Mouse (Mus musculus) midbrain, embryonic 12.5 days (tissue): ENCODE measurements around the gene Cotl1. TPM values are rescaled to one million over a fixed set of nuclear protein-coding genes. Genes with fewer than 3 reads are reported as not detected.

Experiments
- ATAC-seq: fragments of 200-750 bp; cut with Nextera tagmentation; 2 replicates; pipeline ENCODE4 v1.8.0; 2017; ENCODE audit warnings: low read depth, moderate TSS enrichment, moderate library complexity; ENCODE audit not compliant: low FRiP score
- H3K27ac ChIP-seq: fragments of 300-500 bp; sonication (generic); replicated peaks from 2 replicates; pipeline ENCODE4 v1.5.1; 2016; ENCODE audit warnings: mild to moderate bottlenecking
- H3K27me3 ChIP-seq: fragments of 300-500 bp; sonication (generic); 2 replicates; pipeline ENCODE4 v1.6.1; 2016; ENCODE audit warnings: mild to moderate bottlenecking
- H3K36me3 ChIP-seq: fragments of 300-500 bp; sonication (generic); 2 replicates; pipeline ENCODE4 v1.6.1; 2016
- H3K4me1 ChIP-seq: fragments of 300-500 bp; sonication (generic); 2 replicates; pipeline ENCODE4 v1.6.1; 2016
- H3K4me2 ChIP-seq: fragments of 300-500 bp; sonication (generic); replicated peaks from 2 replicates; pipeline ENCODE4 v1.6.1; 2016; ENCODE audit warnings: mild to moderate bottlenecking, moderate library complexity
- H3K4me3 ChIP-seq: fragments of 300-500 bp; sonication (generic); 2 replicates; pipeline ENCODE4 v1.5.1; 2016; ENCODE audit warnings: mild to moderate bottlenecking
- H3K9ac ChIP-seq: fragments of 300-500 bp; sonication (generic); replicated peaks from 2 replicates; pipeline ENCODE4 v1.6.1; 2016; ENCODE audit warnings: mild to moderate bottlenecking, moderate library complexity
- H3K9me3 ChIP-seq: fragments of 300-500 bp; sonication (generic); 2 replicates; pipeline ENCODE4 v1.6.1; 2016; ENCODE audit warnings: mild to moderate bottlenecking
- WGBS: fragments of 180-500 bp; shearing (Covaris S2); methylation state at CpG from one replicate; pipeline ENCODE4 v1.1.7; 2016; 5-methylcytosine and 5-hydroxymethylcytosine counted together
- polyA plus RNA-seq: library from polyadenylated mRNA; unstranded; fragments of >200 nt; fragmentation: Nextera tagmentation; extraction: Ambion mirVana; gene quantifications from 2 replicates; pipeline ENCODE4 v1.2.1, GENCODE M21; 2016

Gene Cotl1
- polyA plus RNA-seq, 1 experiment from 2014 or later: 131 TPM

DNA sequence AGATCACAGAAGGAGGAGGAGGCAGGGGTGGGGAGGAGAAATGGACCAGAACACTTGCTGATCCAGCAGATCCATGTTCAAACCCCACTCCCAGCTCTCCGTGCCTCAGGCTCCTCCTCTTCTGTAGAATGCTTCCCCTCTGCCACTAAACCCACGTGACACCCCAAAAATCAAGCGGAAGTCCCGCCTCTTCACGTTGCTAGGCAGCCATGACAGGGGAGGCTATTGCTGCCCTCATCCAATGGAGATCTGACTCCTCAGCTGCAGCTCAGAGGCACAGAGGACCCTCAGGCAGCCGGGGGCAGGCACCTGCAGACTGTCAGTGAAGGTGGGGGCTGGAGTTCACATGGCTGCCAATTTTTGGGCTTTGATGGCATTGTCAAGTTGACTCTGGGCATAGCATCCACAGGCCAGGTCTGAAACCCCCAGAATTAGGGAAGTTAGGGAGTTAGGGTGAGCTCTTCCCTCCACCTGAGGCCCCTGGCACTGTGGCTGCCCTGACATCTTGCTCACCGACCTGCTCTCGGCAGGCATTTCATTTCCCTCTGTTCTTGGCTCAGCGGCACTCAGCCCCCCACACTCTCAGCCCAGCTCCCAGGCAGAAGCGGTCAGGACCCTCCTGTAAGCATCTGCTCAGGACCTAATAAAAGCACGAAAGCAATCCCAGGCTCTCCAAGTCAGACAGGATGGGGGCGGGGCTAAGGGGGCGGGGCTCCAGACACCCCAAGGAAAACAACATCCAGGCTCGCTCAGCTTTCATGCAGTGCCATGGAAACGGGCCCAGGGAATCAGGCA is 42.0 kb downstream of the Cotl1 start:
- 7% methylated on average over 15 of the region's 15 CpGs for WGBS
- peak; percentile 72 for ATAC-seq
- Histone ChIP-seq H3K9ac (0 out of 2 replicates have a peak overlapping the region, but pooled peaks have one; percentile 11), H3K9me3 (no peaks in the 10 kb centered on the region), H3K36me3 (no peaks in the 10 kb centered on the region), H3K27me3 (peaks cover 4% of the 10 kb centered on the region; the same call in 1 of the 2 replicates), H3K4me2 (peak overlapping the region; percentile 34), H3K4me3 (no peak overlapping the region), H3K4me1 (peaks cover 30% of the 10 kb centered on the region), H3K27ac (peak overlapping the region; percentile 81)

DNA sequence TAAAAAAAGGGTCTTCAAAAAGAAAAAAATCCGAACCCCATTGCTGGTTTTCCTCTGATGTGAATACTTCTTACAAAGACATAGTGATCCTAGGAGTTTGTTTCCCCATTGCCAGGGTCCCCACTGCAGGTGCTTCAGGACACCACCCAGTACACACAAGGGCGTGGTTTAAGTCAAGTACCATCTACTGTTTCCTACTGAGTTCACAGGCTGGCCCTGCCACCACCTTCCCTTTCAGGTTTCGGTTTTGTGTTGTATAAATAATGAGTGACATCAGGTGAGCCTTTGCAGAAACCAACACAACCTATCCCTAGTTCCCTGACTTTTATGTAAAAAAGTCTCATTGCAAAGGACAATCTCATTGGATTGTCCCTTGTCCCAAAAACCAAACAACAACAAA is 44.7 kb downstream of the Cotl1 start:
- peaks cover 4% of the 10 kb centered on the region; the same call in 1 of the 2 replicates for H3K27me3 ChIP-seq
- no peak overlapping the region for H3K4me3 ChIP-seq
- WGBS: 84% methylated on average over 3 of the region's 3 CpGs
- H3K36me3 ChIP-seq: no peaks in the 10 kb centered on the region
- no peak overlapping the region for H3K4me2 ChIP-seq
- ATAC-seq: no peak
- H3K4me1 ChIP-seq: peaks cover 44% of the 10 kb centered on the region
- no peak overlapping the region for H3K9ac ChIP-seq
- H3K27ac ChIP-seq: no peak overlapping the region
- no peaks in the 10 kb centered on the region for H3K9me3 ChIP-seq

DNA sequence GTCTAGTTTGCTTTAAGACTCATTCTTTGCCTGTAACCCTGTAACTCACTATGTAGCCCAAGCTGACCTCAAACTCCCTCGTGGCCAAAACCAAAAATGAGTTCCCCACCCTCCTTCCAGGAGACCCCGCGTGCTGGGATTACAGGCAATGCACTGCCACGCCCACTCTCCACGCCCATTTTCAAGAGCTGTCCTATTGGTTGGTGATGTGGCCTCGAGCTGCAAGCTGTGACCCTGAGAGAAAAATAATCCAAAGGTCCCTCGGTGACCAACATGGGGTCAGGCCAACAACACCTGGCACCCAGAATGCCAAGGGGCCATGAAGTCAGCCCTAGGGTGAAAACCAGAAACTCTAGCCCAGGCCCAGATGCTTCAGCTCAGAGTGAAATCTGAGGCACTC is 45.7 kb downstream of the Cotl1 start:
- no peak overlapping the region for H3K9ac ChIP-seq
- H3K27me3 ChIP-seq: peaks cover 4% of the 10 kb centered on the region; the same call in 1 of the 2 replicates
- H3K4me2 ChIP-seq: no peak overlapping the region
- ATAC-seq: no peak
- H3K27ac ChIP-seq: no peak overlapping the region; the same call in 1 of the 2 replicates
- no peaks in the 10 kb centered on the region for H3K36me3 ChIP-seq
- no peaks in the 10 kb centered on the region for H3K9me3 ChIP-seq
- H3K4me1 ChIP-seq: peaks cover 47% of the 10 kb centered on the region
- no peak overlapping the region for H3K4me3 ChIP-seq
- 42% methylated on average over 7 of the region's 7 CpGs for WGBS

DNA sequence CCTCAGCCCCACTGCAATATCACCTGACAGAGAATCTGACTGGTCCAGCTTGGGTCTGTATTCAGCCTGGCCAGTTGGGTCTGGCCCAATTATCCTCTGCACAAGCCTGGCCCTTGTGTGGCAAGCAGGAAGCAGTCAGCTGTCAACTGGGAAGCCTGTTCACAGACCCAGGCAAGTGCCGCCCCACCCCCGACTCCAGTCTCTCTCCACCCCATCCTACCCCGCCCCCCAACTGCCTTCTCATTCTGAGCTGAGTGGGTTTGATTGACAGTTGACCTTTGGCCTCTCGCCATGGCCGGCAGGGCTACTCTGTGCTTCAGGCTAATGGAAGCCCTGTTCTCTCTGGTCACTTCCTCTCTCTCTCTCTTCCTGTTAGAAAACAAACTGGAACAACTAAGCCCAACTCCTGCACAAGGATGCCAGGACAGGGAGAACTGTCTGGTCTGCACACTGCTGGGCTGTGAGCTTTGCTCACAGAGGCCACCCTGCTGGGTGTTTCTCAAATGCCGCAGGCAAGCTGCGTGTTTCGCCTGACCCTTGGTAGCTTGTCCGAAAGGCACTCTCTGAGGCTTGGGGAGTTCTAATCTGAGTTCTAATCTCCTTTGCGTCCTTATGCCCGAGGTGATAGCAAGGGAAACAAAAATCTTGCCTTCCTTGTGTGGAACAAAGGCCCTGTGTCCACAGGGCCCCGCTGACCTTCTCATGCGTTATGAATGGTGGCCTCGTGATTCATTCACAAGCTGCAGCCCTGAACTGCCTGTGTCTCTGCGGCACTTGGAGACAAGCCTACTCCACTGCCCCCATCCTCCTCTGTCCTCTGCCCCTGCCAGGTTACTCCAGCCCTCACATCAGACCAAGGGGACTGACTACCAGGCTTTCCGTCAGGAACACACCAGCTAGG is 48.3 kb downstream of the Cotl1 start:
- peaks cover 4% of the 10 kb centered on the region; the same call in 1 of the 2 replicates for H3K27me3 ChIP-seq
- no peaks in the 10 kb centered on the region for H3K36me3 ChIP-seq
- H3K9me3 ChIP-seq: no peaks in the 10 kb centered on the region
- peaks cover 40% of the 10 kb centered on the region for H3K4me1 ChIP-seq
- H3K27ac ChIP-seq: peak overlapping the region; percentile 70
- peak overlapping the region; percentile 0; the same call in 1 of the 2 replicates for H3K4me2 ChIP-seq
- peak; percentile 58; the same call in 1 of the 2 replicates for ATAC-seq
- no peak overlapping the region for H3K9ac ChIP-seq
- WGBS: 6% methylated on average over 16 of the region's 16 CpGs
- no peak overlapping the region for H3K4me3 ChIP-seq

DNA sequence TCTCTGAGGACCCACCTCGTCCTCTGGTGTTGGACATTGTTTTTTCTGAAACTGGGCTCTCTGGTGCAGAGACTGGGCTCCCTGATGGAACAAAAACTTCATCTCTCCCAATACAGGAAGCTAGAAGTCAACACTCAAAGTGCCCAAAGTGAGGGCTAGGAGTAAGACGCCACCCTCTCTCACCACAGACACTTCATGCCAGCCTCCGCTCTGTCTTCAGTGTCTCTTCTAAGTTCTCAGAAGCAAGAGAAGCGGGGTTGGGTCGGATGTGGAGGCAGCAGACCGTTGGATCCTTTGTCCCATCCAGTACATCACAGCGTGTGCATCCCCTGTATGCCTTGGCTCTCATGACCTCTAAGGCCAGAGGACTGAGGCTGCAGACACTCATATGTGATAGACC is 50.8 kb downstream of the Cotl1 start:
- WGBS: 82% methylated on average over 7 of the region's 7 CpGs
- Histone ChIP-seq H3K4me2 (no peak overlapping the region), H3K36me3 (no peaks in the 10 kb centered on the region), H3K4me3 (no peak overlapping the region), H3K27me3 (no peaks in the 10 kb centered on the region), H3K9me3 (no peaks in the 10 kb centered on the region), H3K4me1 (peaks cover 56% of the 10 kb centered on the region), H3K27ac (no peak overlapping the region), H3K9ac (no peak overlapping the region)
- no peak for ATAC-seq

DNA sequence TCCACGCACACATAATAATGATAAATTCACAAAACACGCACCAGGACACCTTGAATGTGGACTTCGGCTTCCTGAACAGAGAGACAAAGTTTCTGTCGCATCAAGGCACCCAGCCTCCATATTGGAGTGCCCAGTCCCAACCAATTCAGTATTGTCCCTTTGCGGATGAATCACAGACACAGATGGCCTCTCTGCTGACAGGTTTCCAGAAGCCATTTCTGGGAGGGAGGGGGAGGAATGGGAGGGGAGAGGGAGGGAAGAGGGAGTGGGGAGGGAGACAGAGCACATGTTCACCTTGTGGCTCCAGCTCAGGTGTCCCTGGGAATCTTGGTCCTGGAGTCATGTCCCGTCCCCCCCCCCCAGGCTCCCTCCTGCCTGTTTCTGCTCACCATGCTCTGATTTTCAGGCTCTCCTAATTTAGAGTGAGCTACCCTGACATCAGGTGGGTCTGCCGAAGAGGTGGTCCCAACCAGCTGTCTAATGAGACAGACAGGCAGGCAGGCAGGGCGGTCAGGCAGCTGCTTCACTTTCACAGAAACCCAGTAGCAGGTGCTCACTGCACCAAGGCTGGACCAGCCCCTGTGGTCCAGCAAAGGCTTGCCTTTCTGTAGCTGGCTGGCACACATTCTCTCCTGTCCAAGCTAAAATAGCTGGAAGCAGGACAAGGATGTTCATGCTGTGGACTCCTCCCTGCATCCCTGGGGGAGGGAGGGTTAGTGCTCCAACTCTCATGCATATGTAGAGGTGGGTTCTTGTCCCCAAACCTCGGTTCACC is 51.5 kb downstream of the Cotl1 start:
- ATAC-seq: no peak
- Histone ChIP-seq H3K4me3 (no peak overlapping the region), H3K27ac (0 out of 2 replicates have a peak overlapping the region, but pooled peaks have one; percentile 12), H3K36me3 (no peaks in the 10 kb centered on the region), H3K4me2 (no peak overlapping the region), H3K27me3 (no peaks in the 10 kb centered on the region), H3K4me1 (peaks cover 59% of the 10 kb centered on the region), H3K9ac (no peak overlapping the region), H3K9me3 (no peaks in the 10 kb centered on the region)
- 77% methylated on average over 9 of the region's 9 CpGs for WGBS

DNA sequence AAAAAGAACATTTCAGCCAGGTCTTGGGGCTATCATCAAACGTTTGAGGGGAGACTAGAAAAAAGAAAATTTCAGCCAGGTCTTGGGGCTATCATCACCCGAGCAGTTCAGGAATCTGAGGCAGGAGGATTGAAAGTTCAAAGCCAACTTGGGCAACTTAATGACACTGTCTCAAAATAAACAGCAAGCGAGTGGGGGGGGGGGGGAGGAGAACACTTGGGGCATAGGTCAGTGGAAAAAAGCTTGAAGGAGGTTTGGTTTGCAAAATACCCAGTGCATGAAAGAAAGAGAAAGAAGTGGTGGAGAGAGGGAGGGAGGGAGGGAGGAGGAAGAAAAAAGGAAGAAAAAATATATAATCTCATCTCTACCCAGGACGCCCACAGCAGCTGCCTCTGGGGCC is 53.0 kb downstream of the Cotl1 start:
- no peak overlapping the region for H3K4me2 ChIP-seq
- WGBS: 62% methylated on average over 4 of the region's 4 CpGs
- H3K4me3 ChIP-seq: no peak overlapping the region
- no peak for ATAC-seq
- peaks cover 54% of the 10 kb centered on the region for H3K4me1 ChIP-seq
- no peaks in the 10 kb centered on the region for H3K27me3 ChIP-seq
- H3K36me3 ChIP-seq: no peaks in the 10 kb centered on the region
- no peak overlapping the region for H3K9ac ChIP-seq
- no peaks in the 10 kb centered on the region for H3K9me3 ChIP-seq
- no peak overlapping the region for H3K27ac ChIP-seq

DNA sequence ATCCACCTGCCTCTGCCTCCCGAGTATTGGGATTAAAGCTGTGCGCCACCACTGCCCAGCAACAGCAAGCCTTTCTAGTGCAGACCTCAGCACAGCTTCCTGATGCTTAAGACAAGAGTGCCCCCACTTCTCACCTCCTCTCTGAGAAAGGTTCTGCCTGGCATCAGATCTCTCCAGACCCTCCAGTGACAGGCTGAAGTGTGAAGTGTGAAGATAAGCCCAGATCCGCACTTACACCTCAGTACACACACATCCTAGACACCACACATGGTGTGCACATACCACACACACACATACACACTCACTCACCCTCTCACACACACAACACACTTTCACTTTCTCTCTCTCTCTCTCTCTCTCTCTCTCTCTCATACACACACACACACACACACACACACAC is 53.5 kb downstream of the Cotl1 start:
- 77% methylated on average over 3 of the region's 3 CpGs for WGBS
- Histone ChIP-seq H3K9me3 (no peaks in the 10 kb centered on the region), H3K36me3 (no peaks in the 10 kb centered on the region), H3K27ac (no peak overlapping the region), H3K4me3 (no peak overlapping the region), H3K9ac (no peak overlapping the region), H3K4me2 (no peak overlapping the region), H3K4me1 (peaks cover 49% of the 10 kb centered on the region), H3K27me3 (no peaks in the 10 kb centered on the region)
- ATAC-seq: no peak

DNA sequence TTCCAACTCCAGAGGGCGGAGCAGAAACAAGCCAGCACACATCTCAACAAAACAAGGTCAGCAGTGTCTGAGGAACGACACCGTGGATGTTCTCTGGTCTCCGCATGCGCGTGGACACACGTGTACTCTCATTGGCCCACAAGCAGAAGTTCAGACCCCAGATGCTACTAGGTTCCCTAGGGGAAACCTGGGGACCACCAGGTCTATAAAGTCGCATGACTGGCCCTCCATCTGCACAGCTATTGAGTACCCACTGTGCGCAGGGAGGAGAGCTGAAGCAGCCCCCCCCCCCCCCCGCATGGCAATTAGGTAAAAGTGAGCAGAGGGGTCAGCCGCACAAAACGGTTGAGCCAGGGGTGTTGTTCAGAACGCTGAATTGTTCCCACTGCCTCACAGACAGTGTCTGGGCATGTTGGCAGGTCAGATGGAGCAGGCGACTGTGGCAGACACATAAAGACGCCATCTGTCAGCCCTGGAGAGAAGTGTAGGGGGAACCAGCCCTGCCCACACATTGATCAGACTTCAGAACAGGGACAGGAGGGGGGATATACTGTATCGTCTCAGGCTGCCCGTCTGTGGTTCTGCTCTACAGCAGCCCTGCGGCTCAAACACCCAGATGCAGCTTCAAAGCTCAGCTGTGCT is 54.5 kb downstream of the Cotl1 start:
- Histone ChIP-seq H3K9ac (no peak overlapping the region), H3K27me3 (0 out of 2 replicates have a peak, but pooled peaks cover 4% of the 10 kb centered on the region), H3K4me1 (peaks cover 40% of the 10 kb centered on the region), H3K27ac (peak overlapping the region; percentile 63), H3K4me2 (no peak overlapping the region), H3K9me3 (no peaks in the 10 kb centered on the region), H3K4me3 (no peak overlapping the region), H3K36me3 (no peaks in the 10 kb centered on the region)
- peak; percentile 45 for ATAC-seq
- 46% methylated on average over 18 of the region's 18 CpGs for WGBS

DNA sequence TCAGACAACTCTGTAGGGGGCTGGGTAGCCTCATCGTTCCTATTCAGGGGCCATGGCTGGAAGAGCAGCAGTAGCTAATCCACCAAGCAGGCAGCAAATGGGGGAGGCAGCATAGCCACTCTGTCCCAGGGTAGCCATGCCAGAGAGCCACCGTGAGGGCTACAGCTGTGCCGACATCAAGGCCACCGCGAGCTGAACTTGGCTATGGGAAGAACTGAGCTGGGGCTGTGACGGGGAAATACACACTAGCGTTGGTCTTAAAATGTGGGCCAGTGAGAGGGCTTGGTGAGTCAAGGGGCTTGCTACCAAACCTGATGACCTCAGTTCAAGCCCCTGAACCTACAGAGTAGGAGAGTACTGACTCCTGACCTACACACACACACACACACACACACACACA is 55.7 kb downstream of the Cotl1 start:
- H3K9me3 ChIP-seq: no peaks in the 10 kb centered on the region
- ATAC-seq: no peak
- H3K4me1 ChIP-seq: peaks cover 33% of the 10 kb centered on the region
- 0 out of 2 replicates have a peak, but pooled peaks cover 9% of the 10 kb centered on the region for H3K27me3 ChIP-seq
- no peak overlapping the region for H3K9ac ChIP-seq
- no peaks in the 10 kb centered on the region for H3K36me3 ChIP-seq
- H3K27ac ChIP-seq: no peak overlapping the region
- no peak overlapping the region for H3K4me2 ChIP-seq
- WGBS: 65% methylated on average over 7 of the region's 7 CpGs
- H3K4me3 ChIP-seq: no peak overlapping the region

DNA sequence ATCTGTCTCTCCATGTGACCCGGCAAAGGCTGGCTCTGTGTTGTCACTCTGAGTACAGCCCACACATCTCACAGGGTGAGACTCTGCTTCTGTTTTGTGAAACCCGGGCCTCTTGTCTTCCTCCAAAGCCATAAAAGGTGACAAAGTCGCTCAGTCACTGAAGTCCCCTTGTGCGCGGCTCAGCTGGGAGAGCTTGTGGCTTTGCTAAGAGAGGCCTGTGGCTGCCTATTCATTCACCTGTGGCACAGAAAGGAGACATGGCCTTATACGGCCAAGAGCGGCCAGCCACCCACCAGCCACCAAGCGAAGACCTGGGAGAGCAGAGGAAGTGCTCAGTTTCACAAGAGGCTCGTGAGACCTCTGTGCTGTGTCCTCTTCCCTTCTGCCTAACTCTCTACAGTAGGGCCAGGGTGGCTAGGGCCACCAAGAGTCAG is 56.2 kb downstream of the Cotl1 start:
- Histone ChIP-seq H3K4me1 (peaks cover 32% of the 10 kb centered on the region), H3K9ac (no peak overlapping the region), H3K27ac (no peak overlapping the region), H3K36me3 (no peaks in the 10 kb centered on the region), H3K27me3 (0 out of 2 replicates have a peak, but pooled peaks cover 9% of the 10 kb centered on the region), H3K4me3 (no peak overlapping the region), H3K4me2 (no peak overlapping the region), H3K9me3 (no peaks in the 10 kb centered on the region)
- 43% methylated on average over 9 of the region's 9 CpGs for WGBS
- ATAC-seq: no peak
